ENCODE assay signal across 9 mouse cellular contexts in the genomic region with DNA sequence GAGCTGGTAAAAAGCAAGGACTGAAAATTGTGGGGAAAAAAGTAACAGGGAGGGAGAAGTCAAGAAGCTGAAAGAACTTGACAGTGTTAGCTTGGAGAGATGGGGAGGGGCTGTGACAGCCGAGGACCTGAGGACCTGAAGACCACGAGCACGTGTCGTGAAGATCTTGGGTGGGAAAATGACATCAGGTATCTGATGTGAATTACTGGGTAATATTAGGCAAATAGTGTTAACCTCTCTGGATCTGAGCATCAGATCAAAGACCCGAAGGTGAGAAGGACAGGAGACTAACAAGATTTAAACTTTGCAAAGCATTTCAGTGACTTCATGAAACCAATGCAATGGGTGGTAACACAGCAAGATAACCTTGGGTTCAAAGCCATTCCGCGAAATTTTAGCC. TPM values are rescaled to one million over a fixed set of nuclear protein-coding genes. Genes with fewer than 3 reads are reported as not detected.
A peak's percentile ranks its signal among the peaks of the same experiment; 100 is the strongest.
DNase-seq lines count a peak whose midpoint lies in the region; ATAC-seq and TF ChIP-seq lines count a peak whose summit lies in the region.
"Had no signal": no experiment of that assay in that cellular context is flagged by ENCODE, and none has a peak within 500 bp of the region (broad histone marks: within the 10 kb centered on the region; RNA-seq: fewer than 3 reads in every experiment).

No protein-coding gene starts in this region.

- H3K4me1 ChIP-seq in heart, embryonic 10.5 days: peaks cover 16% of the 10 kb centered on the region
- peaks cover 42% of the 10 kb centered on the region for H3K4me1 ChIP-seq in E14TG2a.4 (replicated peaks; ENCODE audit: low read depth, low read length)
- H3K4me1 ChIP-seq in hindbrain, embryonic 11.5 days (replicated peaks; ENCODE audit: control insufficient read depth, insufficient read depth, low read length): peaks cover 4% of the 10 kb centered on the region; the same call in 1 of the 2 replicates
- peaks cover 18% of the 10 kb centered on the region for H3K4me1 ChIP-seq in liver, postnatal 0 days (ENCODE audit: insufficient read depth)

- ATAC-seq in hindbrain, embryonic 11.5 days (ENCODE audit: low FRiP score): no peak
- ATAC-seq in liver, postnatal 0 days: no peak
- ATAC-seq in megakaryocyte progenitor cell, adult 5-6 weeks (replicated peaks; ENCODE audit: poor library complexity): no peak

- TF ChIP-seq CTCF in E14TG2a.4 (conservative IDR thresholded peaks at IDR 0.05; ENCODE audit: low read length): no peak
- no peak for TF ChIP-seq CTCF in liver, postnatal 0 days (IDR thresholded peaks at IDR 0.05; ENCODE audit: low read depth)

- no peak for TF ChIP-seq EP300 in liver, postnatal 0 days (IDR thresholded peaks at IDR 0.05; ENCODE audit: low read depth)

- H3K27ac ChIP-seq in heart, embryonic 10.5 days: no peak overlapping the region
- no peak overlapping the region for H3K27ac ChIP-seq in hindbrain, embryonic 11.5 days (ENCODE audit: low read depth, low read length)
- peak overlapping the region; percentile 89; the same call in 1 of the 2 replicates for H3K27ac ChIP-seq in liver, postnatal 0 days (ENCODE audit: low read depth)

- peak overlapping the region; percentile 87 for H3K4me3 ChIP-seq in heart, embryonic 10.5 days
- H3K4me3 ChIP-seq in E14TG2a.4 (replicated peaks; ENCODE audit: low read length): peak overlapping the region; percentile 98
- H3K4me3 ChIP-seq in hindbrain, embryonic 11.5 days (ENCODE audit: low read depth, low read length): peak overlapping the region; percentile 85
- H3K4me3 ChIP-seq in liver, postnatal 0 days (ENCODE audit: low read depth, low read length): peak overlapping the region; percentile 95

- DNase-seq in heart, embryonic 10.5 days (ENCODE audit: low spot score): no peak
- DNase-seq in heart, adult 8-10 months (ENCODE audit: low spot score): no peak
- DNase-seq in hindbrain, embryonic 11.5 days (ENCODE audit: low spot score): no peak
- no peak for DNase-seq in liver, postnatal 0 days
- no peak for DNase-seq in testis, postnatal 10 days (ENCODE audit: low spot score)
- no peak for DNase-seq in cerebellum, adult 11-12 months
- DNase-seq: gastrocnemius, postnatal 14 days had no signal

- 27% methylated on average over 7 of the region's 7 CpGs for WGBS in heart, embryonic 10.5 days
- 34% methylated on average over 7 of the region's 7 CpGs for WGBS in hindbrain, embryonic 11.5 days
- WGBS in liver, postnatal 0 days (ENCODE audit: insufficient replicate concordance): 13% methylated on average over 7 of the region's 7 CpGs

- no peaks in the 10 kb centered on the region for H3K9me3 ChIP-seq in heart, embryonic 10.5 days
- H3K9me3 ChIP-seq in E14TG2a.4 (ENCODE audit: low read length): no peaks in the 10 kb centered on the region
- no peaks in the 10 kb centered on the region for H3K9me3 ChIP-seq in hindbrain, embryonic 11.5 days (ENCODE audit: control insufficient read depth, low read length)
- no peaks in the 10 kb centered on the region for H3K9me3 ChIP-seq in liver, postnatal 0 days (ENCODE audit: low read length)

- H3K9ac ChIP-seq in hindbrain, embryonic 11.5 days (ENCODE audit: low read depth, low read length): no peak overlapping the region
- peak overlapping the region; percentile 93 for H3K9ac ChIP-seq in liver, postnatal 0 days (replicated peaks)

- H3K4me2 ChIP-seq in hindbrain, embryonic 11.5 days (replicated peaks; ENCODE audit: low read depth, low read length): peak overlapping the region; percentile 66
- peak overlapping the region; percentile 81 for H3K4me2 ChIP-seq in liver, postnatal 0 days (ENCODE audit: low read depth, low read length)

- no peaks in the 10 kb centered on the region for H3K27me3 ChIP-seq in heart, embryonic 10.5 days (ENCODE audit: insufficient read depth, poor library complexity, severe bottlenecking)
- H3K27me3 ChIP-seq in E14TG2a.4 (ENCODE audit: insufficient read depth, low read length): no peaks in the 10 kb centered on the region
- H3K27me3 ChIP-seq in hindbrain, embryonic 11.5 days (ENCODE audit: control insufficient read depth, insufficient read depth, low read length): no peaks in the 10 kb centered on the region
- no peaks in the 10 kb centered on the region for H3K27me3 ChIP-seq in liver, postnatal 0 days (ENCODE audit: insufficient read depth, low read length)

- H3K36me3 ChIP-seq in heart, embryonic 10.5 days: peaks cover 50% of the 10 kb centered on the region
- peaks cover 59% of the 10 kb centered on the region for H3K36me3 ChIP-seq in E14TG2a.4 (ENCODE audit: insufficient read depth, low read length)
- peaks cover 12% of the 10 kb centered on the region; the same call in 1 of the 2 replicates for H3K36me3 ChIP-seq in hindbrain, embryonic 11.5 days (ENCODE audit: control insufficient read depth, insufficient read depth, low read length)
- peaks cover 42% of the 10 kb centered on the region for H3K36me3 ChIP-seq in liver, postnatal 0 days (replicated peaks; ENCODE audit: insufficient read depth, low read length)

RNA-seq across cellular contexts. Expression of a gene that starts 1.0 kb away (rescaled TPM):
- polyA plus RNA-seq in heart, embryonic 10.5 days (2016; fragmentation: Nextera tagmentation; extraction: Ambion mirVana): 22.8 and 25.8 TPM in 2 replicates
- 10 to 100 TPM; 17.5 to 21.2 (median 19.4) TPM for total RNA-seq in heart, adult 8-10 months (2022)
- polyA plus RNA-seq in hindbrain, embryonic 11.5 days (2014; fragmentation: Nextera tagmentation; extraction: Ambion mirVana): 43.0 and 51.2 TPM in 2 replicates
- 11.7 and 12.1 TPM in 2 replicates for polyA plus RNA-seq in liver, postnatal 0 days (2015; fragmentation: Nextera tagmentation; extraction: Ambion mirVana)
- total RNA-seq in megakaryocyte progenitor cell, adult 5-6 weeks (2015): 68.9 and 78.9 TPM in 2 replicates
- 10.7 and 11.2 TPM in 2 replicates for total RNA-seq in megakaryocyte progenitor cell, adult 5-6 weeks (2017)

RNA-seq across cellular contexts. Expression of a gene that starts 1.0 kb away (rescaled TPM):
- polyA plus RNA-seq in heart, embryonic 10.5 days (2016; fragmentation: Nextera tagmentation; extraction: Ambion mirVana): 40.3 and 46.7 TPM in 2 replicates
- 10 to 100 TPM; 25.5 to 27.4 (median 25.8) TPM for total RNA-seq in heart, adult 8-10 months (2022)
- polyA plus RNA-seq in hindbrain, embryonic 11.5 days (2014; fragmentation: Nextera tagmentation; extraction: Ambion mirVana): 56.8 and 60.0 TPM in 2 replicates
- 20.3 and 24.2 TPM in 2 replicates for polyA plus RNA-seq in liver, postnatal 0 days (2015; fragmentation: Nextera tagmentation; extraction: Ambion mirVana)
- total RNA-seq in megakaryocyte progenitor cell, adult 5-6 weeks (2015): 39.1 and 43.1 TPM in 2 replicates
- total RNA-seq in megakaryocyte progenitor cell, adult 5-6 weeks (2017): 17.7 and 25.3 TPM in 2 replicates

RNA-seq across cellular contexts. Expression of a gene that starts 8.8 kb away (rescaled TPM):
- polyA plus RNA-seq in heart, embryonic 10.5 days (2016; fragmentation: Nextera tagmentation; extraction: Ambion mirVana): 1,049 and 1,325 TPM in 2 replicates
- total RNA-seq in heart, adult 8-10 months (2022): 100 to 1,000 TPM; 205 to 218 (median 216) TPM
- 811 and 829 TPM in 2 replicates for polyA plus RNA-seq in hindbrain, embryonic 11.5 days (2014; fragmentation: Nextera tagmentation; extraction: Ambion mirVana)
- 936 and 952 TPM in 2 replicates for polyA plus RNA-seq in liver, postnatal 0 days (2015; fragmentation: Nextera tagmentation; extraction: Ambion mirVana)
- total RNA-seq in megakaryocyte progenitor cell, adult 5-6 weeks (2015): 365 and 372 TPM in 2 replicates
- total RNA-seq in megakaryocyte progenitor cell, adult 5-6 weeks (2017): 67.5 and 102 TPM in 2 replicates

RNA-seq across cellular contexts. Expression of a gene that starts 13.0 kb away (rescaled TPM):
- 154 and 293 TPM in 2 replicates for polyA plus RNA-seq in heart, embryonic 10.5 days (2016; fragmentation: Nextera tagmentation; extraction: Ambion mirVana)
- total RNA-seq in heart, adult 8-10 months (2022): 10 to 100 TPM; 14.2 to 15.5 (median 14.4) TPM
- polyA plus RNA-seq in hindbrain, embryonic 11.5 days (2014; fragmentation: Nextera tagmentation; extraction: Ambion mirVana): 305 and 320 TPM in 2 replicates
- polyA plus RNA-seq in liver, postnatal 0 days (2015; fragmentation: Nextera tagmentation; extraction: Ambion mirVana): 86.0 and 90.6 TPM in 2 replicates
- total RNA-seq in megakaryocyte progenitor cell, adult 5-6 weeks (2015): 76.3 and 79.7 TPM in 2 replicates
- total RNA-seq in megakaryocyte progenitor cell, adult 5-6 weeks (2017): 96.3 and 102 TPM in 2 replicates

RNA-seq across cellular contexts. Expression of a gene that starts 39.2 kb away (rescaled TPM):
- 1,455 and 1,701 TPM in 2 replicates for polyA plus RNA-seq in heart, embryonic 10.5 days (2016; fragmentation: Nextera tagmentation; extraction: Ambion mirVana)
- total RNA-seq in heart, adult 8-10 months (2022): 10 to 100 TPM; 52.9 to 84.2 (median 71.3) TPM
- 1,538 and 1,558 TPM in 2 replicates for polyA plus RNA-seq in hindbrain, embryonic 11.5 days (2014; fragmentation: Nextera tagmentation; extraction: Ambion mirVana)
- polyA plus RNA-seq in liver, postnatal 0 days (2015; fragmentation: Nextera tagmentation; extraction: Ambion mirVana): 388 and 399 TPM in 2 replicates
- total RNA-seq in megakaryocyte progenitor cell, adult 5-6 weeks (2015): 690 and 788 TPM in 2 replicates
- total RNA-seq in megakaryocyte progenitor cell, adult 5-6 weeks (2017): 334 and 365 TPM in 2 replicates
